Mouse (Mus musculus) lung, postnatal 0 days (tissue): ENCODE measurements around the gene Car15. TPM values are rescaled to one million over a fixed set of nuclear protein-coding genes. Genes with fewer than 3 reads are reported as not detected.
A peak's percentile ranks its signal among the peaks of the same experiment; 100 is the strongest.

Experiments used
- ATAC-seq: fragments of 200-750 bp; cut with Nextera tagmentation; 2 replicates; pipeline ENCODE4 v1.8.0; 2017; ENCODE audit warnings: moderate library complexity
- DNase-seq: peaks from one replicate; pipeline ENCODE4 v3.0.0-alpha.2; 2016; ENCODE audit warnings: low spot score
- H3K27ac ChIP-seq: fragments of 300-500 bp; sonication (generic); 2 replicates; pipeline ENCODE4 v1.5.1; 2014; ENCODE audit warnings: antibody characterized with exemption, mild to moderate bottlenecking, low read length, mixed read lengths
- H3K27me3 ChIP-seq: fragments of 300-500 bp; sonication (generic); replicated peaks from 2 replicates; pipeline ENCODE4 v1.6.1; 2014; ENCODE audit warnings: low read length, mixed read lengths; ENCODE audit not compliant: insufficient read depth
- H3K36me3 ChIP-seq: fragments of 300-500 bp; sonication (generic); 2 replicates; pipeline ENCODE4 v1.6.1; 2014; ENCODE audit warnings: low read length, mixed read lengths; ENCODE audit not compliant: insufficient read depth
- H3K4me1 ChIP-seq: fragments of 300-500 bp; sonication (generic); 2 replicates; pipeline ENCODE4 v1.6.1; 2014; ENCODE audit warnings: antibody characterized with exemption, low read depth, low read length, mixed read lengths; ENCODE audit not compliant: insufficient read depth
- H3K4me2 ChIP-seq: fragments of 300-500 bp; sonication (generic); replicated peaks from 2 replicates; pipeline ENCODE4 v1.6.1; 2014; ENCODE audit warnings: low read depth, mild to moderate bottlenecking, low read length, moderate library complexity, mixed read lengths
- H3K4me3 ChIP-seq: fragments of 300-500 bp; sonication (generic); 2 replicates; pipeline ENCODE4 v1.5.1; 2014; ENCODE audit warnings: low read depth, low read length
- H3K9ac ChIP-seq: fragments of 300-500 bp; sonication (generic); replicated peaks from 2 replicates; pipeline ENCODE4 v1.6.1; 2014; ENCODE audit warnings: low read depth, mild to moderate bottlenecking
- H3K9me3 ChIP-seq: fragments of 300-500 bp; sonication (generic); 2 replicates; pipeline ENCODE4 v1.6.1; 2016; ENCODE audit warnings: low read length, mixed read lengths
- CTCF ChIP-seq: IDR thresholded peaks from 2 replicates; pipeline ENCODE4 v1.5.1; 2016; ENCODE audit warnings: antibody characterized with exemption, mild to moderate bottlenecking
- EP300 ChIP-seq: IDR thresholded peaks from 2 replicates; pipeline ENCODE4 v1.6.1; 2016; ENCODE audit warnings: antibody characterized with exemption, mild to moderate bottlenecking, control low read depth
- WGBS: fragments of 180-500 bp; shearing (Covaris S2); extraction: QIAGEN DNeasy Blood & Tissue Kit; methylation state at CpG from one replicate; pipeline ENCODE4 v1.1.7; 2014; 5-methylcytosine and 5-hydroxymethylcytosine counted together
- polyA plus RNA-seq: library from polyadenylated mRNA; unstranded; fragments of >200 nt; fragmentation: Nextera tagmentation; extraction: Ambion mirVana; gene quantifications from 2 replicates; pipeline ENCODE4 v1.2.1, GENCODE M21; 2015

Gene Car15
- polyA plus RNA-seq, 1 experiment from 2014 or later: 1.8 TPM

DNA sequence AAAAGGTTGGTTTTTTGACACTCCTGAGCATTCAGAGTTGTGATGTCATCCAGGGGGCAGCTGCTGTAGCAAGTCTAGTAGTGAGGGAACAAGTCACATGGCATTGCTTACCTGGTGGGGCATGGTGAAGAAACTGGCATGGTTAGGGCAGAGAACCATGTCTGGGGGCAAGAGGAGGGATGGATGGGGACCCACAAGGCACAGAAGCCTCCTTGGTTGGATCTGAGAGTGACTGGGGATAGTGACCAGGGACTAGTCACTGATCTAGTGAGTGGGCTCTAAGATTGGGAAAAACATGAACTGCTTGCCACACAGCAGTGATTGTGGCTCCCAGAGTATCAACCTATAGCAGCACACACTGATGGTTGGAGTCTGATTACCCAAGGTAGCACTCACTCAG lies 38.6 kb downstream of the Car15 start:
- Histone ChIP-seq H3K27ac (no peak overlapping the region), H3K4me2 (no peak overlapping the region), H3K9ac (no peak overlapping the region), H3K9me3 (no peaks in the 10 kb centered on the region), H3K4me1 (peaks cover 23% of the 10 kb centered on the region; the same call in 1 of the 2 replicates), H3K27me3 (peaks cover 28% of the 10 kb centered on the region), H3K4me3 (no peak overlapping the region), H3K36me3 (no peaks in the 10 kb centered on the region)
- no peak for TF ChIP-seq EP300
- TF ChIP-seq CTCF: no peak
- ATAC-seq: no peak
- no peak for DNase-seq

DNA sequence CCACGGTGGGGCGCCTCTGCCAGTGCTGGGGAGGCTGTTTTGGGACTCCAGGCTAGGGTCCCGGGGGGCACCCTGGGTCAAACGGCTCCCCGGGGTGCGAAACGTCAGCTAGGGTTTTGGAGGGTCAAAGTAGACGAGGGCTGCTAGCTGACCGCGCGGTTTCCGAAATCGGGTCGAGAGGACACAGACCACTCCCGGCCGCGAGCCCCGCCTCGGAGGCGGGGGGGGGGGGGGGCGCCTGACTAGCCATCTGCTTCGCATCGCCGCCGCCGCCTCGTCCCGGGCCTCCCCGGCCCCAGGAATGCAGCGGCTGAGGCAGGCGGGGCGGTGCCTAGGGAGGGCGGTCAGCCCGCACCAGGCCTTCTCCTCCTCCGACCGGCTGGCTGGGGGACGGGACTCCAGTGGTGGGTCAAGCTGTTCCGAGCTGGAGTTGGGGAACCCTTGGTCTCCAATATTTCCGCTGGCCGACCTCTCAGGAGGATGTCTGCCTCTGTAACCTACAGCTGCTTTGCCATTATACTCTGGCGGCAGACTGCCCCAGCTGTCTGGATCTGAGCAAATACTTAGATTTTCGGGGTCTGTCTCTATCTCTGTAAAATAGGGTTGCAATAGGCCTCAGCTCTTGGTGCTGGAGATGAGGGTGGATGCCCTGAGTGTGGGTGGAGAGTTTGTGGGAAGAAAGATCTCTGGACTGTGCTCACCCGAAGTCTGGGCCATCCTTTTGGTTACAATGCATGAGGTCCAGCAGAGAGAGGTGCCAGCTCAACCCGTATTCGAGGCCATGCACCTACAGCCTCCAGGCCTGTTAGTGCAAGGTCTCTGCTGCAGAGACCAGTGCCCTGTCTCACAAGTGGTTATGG lies 39.6 kb downstream of the Car15 start:
- peaks cover 16% of the 10 kb centered on the region; the same call in 1 of the 2 replicates for H3K4me1 ChIP-seq
- H3K9ac ChIP-seq: peak overlapping the region; percentile 58
- H3K27me3 ChIP-seq: peaks cover 22% of the 10 kb centered on the region; the same call in 1 of the 2 replicates
- no peaks in the 10 kb centered on the region for H3K36me3 ChIP-seq
- ATAC-seq: peak; percentile 76
- peak; percentile 92 for DNase-seq
- peak overlapping the region; percentile 81 for H3K4me2 ChIP-seq
- no peak for TF ChIP-seq CTCF
- no peak for TF ChIP-seq EP300
- no peaks in the 10 kb centered on the region for H3K9me3 ChIP-seq
- peak overlapping the region; percentile 52 for H3K4me3 ChIP-seq
- H3K27ac ChIP-seq: peak overlapping the region; percentile 94
- 11% methylated on average over 28 of the region's 45 CpGs for WGBS

DNA sequence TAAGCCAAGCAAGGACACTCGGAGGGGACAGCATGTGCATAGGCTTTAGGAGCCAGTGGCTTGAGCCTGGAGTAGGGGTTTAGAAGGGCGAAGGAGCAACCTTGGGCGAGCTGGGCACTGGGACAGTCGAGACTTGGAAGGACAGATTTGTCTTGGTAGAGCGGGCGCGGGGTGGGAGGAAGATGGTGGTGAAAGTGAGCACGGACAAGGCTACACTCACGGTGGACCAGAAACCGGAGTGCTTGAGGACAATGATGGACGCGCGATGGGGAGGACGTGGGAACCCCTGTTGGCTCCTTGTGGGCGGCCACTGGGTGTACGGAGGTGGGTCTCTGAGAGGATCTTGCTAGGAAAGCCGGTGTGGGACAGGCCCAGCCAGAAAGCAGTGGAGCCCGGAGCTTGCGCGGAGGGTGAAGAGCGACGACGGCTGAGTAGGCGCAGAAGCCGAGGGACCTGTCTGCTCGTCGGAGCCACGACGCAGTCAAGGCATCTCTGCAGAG lies 40.3 kb downstream of the Car15 start:
- Histone ChIP-seq H3K4me2 (peak overlapping the region; percentile 81), H3K4me3 (peak overlapping the region; percentile 52), H3K9me3 (no peaks in the 10 kb centered on the region), H3K9ac (peak overlapping the region; percentile 58), H3K27me3 (peaks cover 18% of the 10 kb centered on the region; the same call in 1 of the 2 replicates), H3K36me3 (no peaks in the 10 kb centered on the region), H3K4me1 (peaks cover 14% of the 10 kb centered on the region; the same call in 1 of the 2 replicates), H3K27ac (peak overlapping the region; percentile 94)
- no peak for TF ChIP-seq EP300
- no peak for TF ChIP-seq CTCF
- ATAC-seq (0 out of 2 replicates have a peak, but pooled peaks have one; percentile 1), DNase-seq (peak; percentile 31)
- 5% methylated on average over 29 of the region's 29 CpGs for WGBS

DNA sequence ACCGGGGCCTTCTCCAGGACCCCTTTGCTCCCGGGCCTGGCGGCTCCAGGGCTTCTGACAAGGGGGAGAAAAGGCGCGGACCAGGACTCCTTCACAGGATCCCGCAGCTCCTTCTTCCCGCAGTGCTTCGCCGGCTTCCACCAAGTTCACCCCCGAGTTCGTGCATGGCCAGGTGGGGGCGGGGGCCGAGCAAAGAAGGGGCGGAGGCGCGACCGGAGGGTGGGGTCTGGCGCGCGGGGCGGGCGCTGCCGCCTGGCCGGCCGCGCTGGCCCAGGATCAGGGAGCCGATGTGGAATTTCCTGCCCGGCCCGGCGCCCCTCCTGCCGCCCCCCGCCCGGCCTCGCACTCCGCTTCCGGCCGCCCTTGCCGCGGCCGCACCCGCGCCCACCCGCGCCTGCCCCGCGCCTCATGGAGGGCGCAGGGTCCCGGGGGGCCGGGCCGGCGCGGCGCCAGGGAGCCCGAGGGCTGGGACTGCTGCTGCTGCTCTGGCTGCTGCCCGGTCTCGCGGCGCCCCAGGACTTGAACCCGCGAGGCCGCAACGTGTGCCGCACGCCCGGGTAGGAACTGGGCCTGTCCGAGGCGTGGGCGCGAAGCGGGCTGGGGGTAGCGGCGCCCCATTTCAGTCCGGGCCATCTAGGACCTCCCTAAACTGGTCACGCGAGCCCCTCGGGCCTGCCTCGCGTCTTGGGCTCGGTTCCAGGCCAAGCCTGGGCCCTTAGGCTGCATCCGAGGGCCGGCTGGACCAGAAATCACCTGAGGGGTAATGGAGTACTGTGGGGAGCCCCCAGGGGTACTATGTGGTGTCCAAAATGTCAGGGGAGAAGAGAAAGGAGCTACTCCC lies 41.0 kb downstream of the Car15 start, which contains the start of gene Scarf2:
TSS of gene Scarf2 (plus strand) at position 312 of the 841 bp plus-strand sequence.
- Histone ChIP-seq H3K4me3 (peak within 1 kb of the TSS; percentile 52), H3K9ac (peak within 1 kb of the TSS; percentile 58), H3K36me3 (no peaks in the 10 kb centered on the region), H3K9me3 (no peaks in the 10 kb centered on the region), H3K27me3 (peaks cover 11% of the 10 kb centered on the region; the same call in 1 of the 2 replicates), H3K4me2 (peak within 1 kb of the TSS; percentile 81), H3K27ac (peak within 1 kb of the TSS; percentile 94), H3K4me1 (peaks cover 7% of the 10 kb centered on the region; the same call in 1 of the 2 replicates)
- DNase-seq (peak; percentile 87), ATAC-seq (peak; percentile 54)
- 2% methylated on average over 42 of the region's 81 CpGs for WGBS
- TF ChIP-seq EP300: no peak
- no peak for TF ChIP-seq CTCF

DNA sequence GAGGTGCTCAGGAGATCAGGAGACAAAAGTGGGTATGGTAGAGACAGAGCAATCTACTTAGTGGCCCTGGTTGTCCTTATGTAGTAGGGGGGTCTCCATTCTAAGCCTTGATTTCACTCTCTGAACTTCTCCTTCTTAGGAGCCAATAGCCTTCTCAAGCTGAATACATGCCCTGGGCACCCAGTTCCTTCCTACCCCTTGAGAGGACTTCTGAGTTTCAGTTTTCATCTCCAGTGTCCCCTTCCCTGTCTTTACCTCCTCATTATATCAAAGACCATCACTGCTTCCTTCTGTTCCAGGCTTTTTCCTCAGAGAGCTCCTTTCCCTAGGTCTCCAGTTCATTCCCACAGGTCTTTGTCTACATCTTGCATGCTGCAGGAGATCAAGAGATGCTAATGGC lies 41.6 kb downstream of the Car15 start:
- Histone ChIP-seq H3K27me3 (0 out of 2 replicates have a peak, but pooled peaks cover 7% of the 10 kb centered on the region), H3K4me3 (peak overlapping the region; percentile 52; the same call in 1 of the 2 replicates), H3K9me3 (no peaks in the 10 kb centered on the region), H3K4me1 (peaks cover 6% of the 10 kb centered on the region; the same call in 1 of the 2 replicates), H3K36me3 (no peaks in the 10 kb centered on the region), H3K9ac (no peak overlapping the region), H3K4me2 (peak overlapping the region; percentile 81), H3K27ac (peak overlapping the region; percentile 94)
- DNase-seq (no peak), ATAC-seq (no peak)
- TF ChIP-seq EP300: no peak
- TF ChIP-seq CTCF: no peak
